Mouse (Mus musculus) midbrain, postnatal 0 days (tissue): ENCODE measurements at regions not wholly inside any gene's neighbourhood (a gene's known extent, or its start where the extent isn't known, plus 50 kb on each side); places are given as distances from the start of the nearest gene placed in this dataset.

ENCODE experiments used
- ATAC-seq: fragments of 200-750 bp; cut with Nextera tagmentation; 2 replicates; pipeline ENCODE4 v1.8.0; 2017; ENCODE audit warnings: moderate number of reproducible peaks, mild to moderate bottlenecking, moderate TSS enrichment, moderate library complexity; ENCODE audit not compliant: low FRiP score
- DNase-seq: peaks from one replicate; pipeline ENCODE4 v3.0.0-alpha.2; 2015; ENCODE audit warnings: low spot score
- H3K27ac ChIP-seq: fragments of 300-500 bp; sonication (generic); 2 replicates; pipeline ENCODE4 v1.5.1; 2014; ENCODE audit warnings: low read depth, mild to moderate bottlenecking, low read length, mixed read lengths
- H3K27me3 ChIP-seq: fragments of 300-500 bp; sonication (generic); 2 replicates; pipeline ENCODE4 v1.6.1; 2014; ENCODE audit warnings: low read length, control low read depth, mixed read lengths; ENCODE audit not compliant: insufficient read depth
- H3K36me3 ChIP-seq: fragments of 300-500 bp; sonication (generic); 2 replicates; pipeline ENCODE4 v1.6.1; 2014; ENCODE audit warnings: low read length, control low read depth, mixed read lengths; ENCODE audit not compliant: insufficient read depth
- H3K4me1 ChIP-seq: fragments of 300-500 bp; sonication (generic); 2 replicates; pipeline ENCODE4 v1.6.1; 2014; ENCODE audit warnings: mild to moderate bottlenecking, control low read depth, antibody characterized with exemption, low read length, mixed read lengths; ENCODE audit not compliant: insufficient read depth
- H3K4me2 ChIP-seq: fragments of 300-500 bp; sonication (generic); 2 replicates; pipeline ENCODE4 v1.6.1; 2014; ENCODE audit warnings: low read depth, mild to moderate bottlenecking, low read length, mixed read lengths; ENCODE audit not compliant: poor library complexity, severe bottlenecking
- H3K4me3 ChIP-seq: fragments of 300-500 bp; sonication (generic); 2 replicates; pipeline ENCODE4 v1.5.1; 2014; ENCODE audit warnings: low read depth, mild to moderate bottlenecking, low read length, moderate library complexity
- H3K9ac ChIP-seq: fragments of 300-500 bp; sonication (generic); replicated peaks from 2 replicates; pipeline ENCODE4 v1.6.1; 2014; ENCODE audit warnings: mild to moderate bottlenecking, low read length, moderate library complexity, mixed read lengths; ENCODE audit not compliant: poor library complexity, severe bottlenecking
- H3K9me3 ChIP-seq: fragments of 300-500 bp; sonication (generic); 2 replicates; pipeline ENCODE4 v1.6.1; 2016; ENCODE audit warnings: low read length, control low read depth
- CTCF ChIP-seq: IDR thresholded peaks from 2 replicates; pipeline ENCODE4 v1.5.1; 2016; ENCODE audit warnings: antibody characterized with exemption, mild to moderate bottlenecking
- WGBS: fragments of 180-500 bp; shearing (Covaris S2); extraction: QIAGEN DNeasy Blood & Tissue Kit; methylation state at CpG from one replicate; pipeline ENCODE4 v1.1.7; 2014; 5-methylcytosine and 5-hydroxymethylcytosine counted together

GRCm38 (mm10) chr11:114482070-114482469 lies 186.3 kb upstream of the Rpl38 start:
- H3K4me2 ChIP-seq: no peak overlapping the region
- DNase-seq: no peak
- no peaks in the 10 kb centered on the region for H3K9me3 ChIP-seq
- H3K36me3 ChIP-seq: no peaks in the 10 kb centered on the region
- no peak for TF ChIP-seq CTCF
- H3K4me1 ChIP-seq: no peaks in the 10 kb centered on the region
- no peak for ATAC-seq
- H3K27ac ChIP-seq: no peak overlapping the region
- WGBS: 46% methylated on average over 10 of the region's 10 CpGs
- H3K27me3 ChIP-seq: no peaks in the 10 kb centered on the region
- no peak overlapping the region for H3K9ac ChIP-seq
- no peak overlapping the region for H3K4me3 ChIP-seq

DNA sequence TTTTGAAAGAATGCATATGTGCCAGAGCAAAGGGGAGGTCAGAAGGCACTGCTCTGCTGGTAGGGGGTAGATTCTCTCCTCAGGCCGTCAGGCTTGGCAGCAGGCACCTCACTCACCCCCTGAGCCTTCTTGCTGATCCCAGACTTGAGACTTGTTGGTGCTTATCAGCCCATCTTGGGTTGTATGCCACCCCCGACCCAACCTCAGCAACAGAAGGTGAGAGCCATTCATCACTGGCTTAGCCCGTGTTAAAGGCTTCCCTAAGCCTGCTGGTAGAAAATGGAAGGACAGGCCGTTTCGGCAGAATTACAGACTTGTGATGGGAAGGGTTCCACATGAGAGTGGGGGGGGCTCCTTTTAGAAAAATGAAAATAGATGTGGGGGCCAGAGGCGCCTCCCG lies 187.3 kb upstream of the Rpl38 start:
- WGBS: 66% methylated on average over 7 of the region's 7 CpGs
- Histone ChIP-seq H3K36me3 (no peaks in the 10 kb centered on the region), H3K9me3 (no peaks in the 10 kb centered on the region), H3K4me2 (no peak overlapping the region), H3K27me3 (no peaks in the 10 kb centered on the region), H3K9ac (no peak overlapping the region), H3K27ac (no peak overlapping the region), H3K4me3 (no peak overlapping the region), H3K4me1 (no peaks in the 10 kb centered on the region)
- TF ChIP-seq CTCF: peak; percentile 30; the same call in 1 of the 2 replicates
- DNase-seq (no peak), ATAC-seq (no peak)

- H3K9me3 ChIP-seq: no peaks in the 10 kb centered on the region
- WGBS: 59% methylated on average over 8 of the region's 8 CpGs
Observed at GRCm38 (mm10) chr11:114480119-114480540, 188.2 kb upstream of the Rpl38 start.

DNA sequence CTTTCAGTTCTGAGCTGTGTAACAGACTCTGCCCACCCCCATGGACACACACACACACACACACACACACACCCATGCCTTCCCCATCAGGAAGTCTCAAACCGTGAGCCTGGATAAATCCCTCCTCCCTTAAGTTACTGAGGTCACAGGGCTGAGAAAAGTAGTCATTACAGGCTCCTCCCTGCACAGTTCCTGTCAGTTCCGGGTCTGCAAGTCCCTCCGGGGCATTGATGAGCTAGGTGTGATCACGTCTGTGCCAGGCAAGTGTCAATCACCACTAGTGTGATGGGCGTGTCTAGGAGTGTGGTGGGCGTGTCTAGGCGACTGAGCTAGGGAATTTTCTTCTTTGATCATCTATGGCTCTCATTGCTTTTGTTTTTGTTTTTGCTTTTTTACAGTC lies 189.6 kb upstream of the Rpl38 start:
- no peaks in the 10 kb centered on the region for H3K9me3 ChIP-seq
- ATAC-seq: no peak
- 17% methylated on average over 7 of the region's 7 CpGs for WGBS
- TF ChIP-seq CTCF: no peak
- H3K27me3 ChIP-seq: no peaks in the 10 kb centered on the region
- H3K4me2 ChIP-seq: no peak overlapping the region
- no peak overlapping the region for H3K4me3 ChIP-seq
- H3K27ac ChIP-seq: no peak overlapping the region
- peaks cover 4% of the 10 kb centered on the region; the same call in 1 of the 2 replicates for H3K4me1 ChIP-seq
- no peak overlapping the region for H3K9ac ChIP-seq
- H3K36me3 ChIP-seq: no peaks in the 10 kb centered on the region
- no peak for DNase-seq

More at GRCm38 (mm10) chr11:114480119-114480540, 188.2 kb upstream of the Rpl38 start:
- no peaks in the 10 kb centered on the region for H3K36me3 ChIP-seq
- no peak overlapping the region for H3K27ac ChIP-seq
- H3K4me1 ChIP-seq: peaks cover 4% of the 10 kb centered on the region; the same call in 1 of the 2 replicates
- no peaks in the 10 kb centered on the region for H3K27me3 ChIP-seq
- no peak overlapping the region for H3K9ac ChIP-seq
- no peak for DNase-seq
- ATAC-seq: no peak
- H3K4me3 ChIP-seq: no peak overlapping the region
- TF ChIP-seq CTCF: no peak
- no peak overlapping the region for H3K4me2 ChIP-seq

GRCm38 (mm10) chr11:114477365-114477764 lies 191.0 kb upstream of the Rpl38 start:
- Histone ChIP-seq H3K4me1 (peaks cover 12% of the 10 kb centered on the region; the same call in 1 of the 2 replicates), H3K36me3 (no peaks in the 10 kb centered on the region), H3K4me3 (no peak overlapping the region), H3K9ac (no peak overlapping the region), H3K27ac (no peak overlapping the region), H3K27me3 (no peaks in the 10 kb centered on the region), H3K4me2 (no peak overlapping the region), H3K9me3 (no peaks in the 10 kb centered on the region)
- 67% methylated on average over 3 of the region's 3 CpGs for WGBS
- no peak for ATAC-seq
- peak; percentile 61 for TF ChIP-seq CTCF
- DNase-seq: no peak

- H3K9ac ChIP-seq: no peak overlapping the region
Observed at GRCm38 (mm10) chr11:114472501-114473260, 195.6 kb upstream of the Rpl38 start.

More at GRCm38 (mm10) chr11:114472501-114473260, 195.6 kb upstream of the Rpl38 start:
- H3K4me1 ChIP-seq: peaks cover 12% of the 10 kb centered on the region; the same call in 1 of the 2 replicates
- H3K36me3 ChIP-seq: no peaks in the 10 kb centered on the region
- H3K27me3 ChIP-seq: no peaks in the 10 kb centered on the region
- H3K4me3 ChIP-seq: no peak overlapping the region
- peak; percentile 62; the same call in 1 of the 2 replicates for ATAC-seq
- H3K4me2 ChIP-seq: peak overlapping the region; percentile 28; the same call in 1 of the 2 replicates
- no peak overlapping the region; the same call in 1 of the 2 replicates for H3K27ac ChIP-seq
- TF ChIP-seq CTCF: no peak
- H3K9me3 ChIP-seq: no peaks in the 10 kb centered on the region
- 9% methylated on average over 22 of the region's 22 CpGs for WGBS
- DNase-seq: peak; percentile 42
